Mouse (Mus musculus) lung, adult 2 months (tissue): Measurements from ENCODE around the gene Dgkb.

ENCODE experiments used
- CTCF ChIP-seq: fragments of 200-500 bp; IDR thresholded peaks from 2 replicates; pipeline ENCODE4 v1.5.1; 2011; ENCODE audit warnings: mild to moderate bottlenecking, low read length, control low read depth; ENCODE audit not compliant: insufficient read depth
- POLR2A ChIP-seq: fragments of 200-500 bp; IDR thresholded peaks from 2 replicates; pipeline ENCODE4 v1.6.1; 2011; ENCODE audit warnings: low read depth, mild to moderate bottlenecking, control low read depth, low read length, borderline replicate concordance; ENCODE audit errors: extremely low read depth

GRCm38 (mm10) chr12:38608104-38608503, 790.6 kb downstream of the Dgkb start:
- TF ChIP-seq POLR2A (no peak), CTCF (no peak)
